Mouse (Mus musculus) neural tube, embryonic 13.5 days (tissue): ENCODE results near the gene Adm2. TPM values are rescaled to one million over a fixed set of nuclear protein-coding genes. Genes with fewer than 3 reads are reported as not detected.

ENCODE experiments used
- ATAC-seq: fragments of 200-750 bp; cut with Nextera tagmentation; 2 replicates; pipeline ENCODE4 v1.8.0; 2017; ENCODE audit warnings: low read depth, mild to moderate bottlenecking, moderate TSS enrichment, moderate library complexity
- H3K27ac ChIP-seq: fragments of 300-500 bp; sonication (generic); replicated peaks from 2 replicates; pipeline ENCODE4 v1.5.1; 2015; ENCODE audit warnings: moderate library complexity, mild to moderate bottlenecking, inconsistent platforms
- H3K27me3 ChIP-seq: fragments of 300-500 bp; sonication (generic); 2 replicates; pipeline ENCODE4 v1.6.1; 2015; ENCODE audit warnings: mild to moderate bottlenecking, inconsistent platforms
- H3K36me3 ChIP-seq: fragments of 300-500 bp; sonication (generic); 2 replicates; pipeline ENCODE4 v1.6.1; 2015; ENCODE audit warnings: mild to moderate bottlenecking, inconsistent platforms
- H3K4me1 ChIP-seq: fragments of 300-500 bp; sonication (generic); replicated peaks from 2 replicates; pipeline ENCODE4 v1.6.1; 2015; ENCODE audit warnings: inconsistent platforms
- H3K4me2 ChIP-seq: fragments of 300-500 bp; sonication (generic); 2 replicates; pipeline ENCODE4 v1.6.1; 2015; ENCODE audit warnings: inconsistent platforms, mild to moderate bottlenecking, moderate library complexity
- H3K4me3 ChIP-seq: fragments of 300-500 bp; sonication (generic); 2 replicates; pipeline ENCODE4 v1.5.1; 2015; ENCODE audit warnings: mild to moderate bottlenecking, inconsistent platforms
- H3K9ac ChIP-seq: fragments of 300-500 bp; sonication (generic); 2 replicates; pipeline ENCODE4 v1.6.1; 2015; ENCODE audit warnings: moderate library complexity, mild to moderate bottlenecking, inconsistent platforms
- H3K9me3 ChIP-seq: fragments of 300-500 bp; sonication (generic); 2 replicates; pipeline ENCODE4 v1.6.1; 2016; ENCODE audit warnings: inconsistent platforms
- WGBS: fragments of 180-500 bp; shearing (Covaris S2); methylation state at CpG from one replicate; pipeline ENCODE4 v1.1.7; 2015; 5-methylcytosine and 5-hydroxymethylcytosine counted together
- polyA plus RNA-seq: library from polyadenylated mRNA; unstranded; fragments of >200 nt; fragmentation: Nextera tagmentation; extraction: Ambion mirVana; gene quantifications from 2 replicates; pipeline ENCODE4 v1.2.1, GENCODE M21; 2015

Adm2 gene
- polyA plus RNA-seq, 1 experiment from 2014 or later: not detected

- WGBS: 75% methylated on average over 2 of the region's 2 CpGs
- H3K27ac ChIP-seq: no peak overlapping the region
- no peak overlapping the region for H3K9ac ChIP-seq
- H3K4me1 ChIP-seq: no peaks in the 10 kb centered on the region
- no peaks in the 10 kb centered on the region for H3K9me3 ChIP-seq
- no peak for ATAC-seq
- no peak overlapping the region for H3K4me2 ChIP-seq
- no peaks in the 10 kb centered on the region for H3K27me3 ChIP-seq
- no peak overlapping the region for H3K4me3 ChIP-seq
- H3K36me3 ChIP-seq: peaks cover 100% of the 10 kb centered on the region
Observed at GRCm38 (mm10) chr15:89292795-89293194, 29.7 kb upstream of the Adm2 start.

GRCm38 (mm10) chr15:89293778-89294177 lies 28.7 kb upstream of the Adm2 start:
- ATAC-seq: no peak
- Histone ChIP-seq H3K9ac (no peak overlapping the region), H3K4me1 (no peaks in the 10 kb centered on the region), H3K27ac (no peak overlapping the region), H3K36me3 (peaks cover 97% of the 10 kb centered on the region), H3K4me3 (no peak overlapping the region), H3K9me3 (no peaks in the 10 kb centered on the region), H3K4me2 (no peak overlapping the region), H3K27me3 (no peaks in the 10 kb centered on the region)
- 95% methylated on average over 10 of the region's 10 CpGs for WGBS

- Histone ChIP-seq H3K4me2 (no peak overlapping the region), H3K4me3 (no peak overlapping the region), H3K9ac (no peak overlapping the region), H3K4me1 (no peaks in the 10 kb centered on the region), H3K9me3 (no peaks in the 10 kb centered on the region), H3K27me3 (no peaks in the 10 kb centered on the region), H3K27ac (no peak overlapping the region), H3K36me3 (peaks cover 95% of the 10 kb centered on the region)
- ATAC-seq: no peak
- 93% methylated on average over 8 of the region's 8 CpGs for WGBS
Observed at GRCm38 (mm10) chr15:89295580-89296165, 26.8 kb upstream of the Adm2 start.

- 79% methylated on average over 1 of the region's 1 CpGs for WGBS
Observed at GRCm38 (mm10) chr15:89296465-89296864, 26.1 kb upstream of the Adm2 start.

GRCm38 (mm10) chr15:89297695-89298094 lies 24.8 kb upstream of the Adm2 start:
- H3K36me3 ChIP-seq: peaks cover 95% of the 10 kb centered on the region
- no peaks in the 10 kb centered on the region for H3K27me3 ChIP-seq
- H3K4me2 ChIP-seq: no peak overlapping the region
- no peak overlapping the region for H3K9ac ChIP-seq
- 84% methylated on average over 2 of the region's 2 CpGs for WGBS
- no peaks in the 10 kb centered on the region for H3K9me3 ChIP-seq
- no peak for ATAC-seq
- no peaks in the 10 kb centered on the region for H3K4me1 ChIP-seq
- H3K27ac ChIP-seq: no peak overlapping the region
- no peak overlapping the region for H3K4me3 ChIP-seq

More at GRCm38 (mm10) chr15:89296465-89296864, 26.1 kb upstream of the Adm2 start:
- no peak for ATAC-seq
- H3K4me2 ChIP-seq: no peak overlapping the region
- no peak overlapping the region for H3K27ac ChIP-seq
- H3K9me3 ChIP-seq: no peaks in the 10 kb centered on the region
- H3K36me3 ChIP-seq: peaks cover 95% of the 10 kb centered on the region
- H3K9ac ChIP-seq: no peak overlapping the region
- H3K4me1 ChIP-seq: no peaks in the 10 kb centered on the region
- H3K4me3 ChIP-seq: no peak overlapping the region
- no peaks in the 10 kb centered on the region for H3K27me3 ChIP-seq

GRCm38 (mm10) chr15:89300180-89300579 lies 22.3 kb upstream of the Adm2 start:
- H3K4me2 ChIP-seq: no peak overlapping the region
- H3K36me3 ChIP-seq: peaks cover 95% of the 10 kb centered on the region
- whole genome bisulfite sequencing: 95% methylated on average over 13 of the region's 13 CpGs
- no peaks in the 10 kb centered on the region for H3K9me3 ChIP-seq
- no peak for ATAC-seq
- H3K4me3 ChIP-seq: no peak overlapping the region
- no peaks in the 10 kb centered on the region for H3K4me1 ChIP-seq
- H3K27ac ChIP-seq: no peak overlapping the region
- H3K9ac ChIP-seq: no peak overlapping the region
- no peaks in the 10 kb centered on the region for H3K27me3 ChIP-seq

- no peaks in the 10 kb centered on the region for H3K27me3 ChIP-seq
- ATAC-seq: no peak
- H3K9me3 ChIP-seq: no peaks in the 10 kb centered on the region
- H3K4me3 ChIP-seq: no peak overlapping the region
- 96% methylated on average over 8 of the region's 8 CpGs for WGBS
- no peak overlapping the region for H3K27ac ChIP-seq
- H3K36me3 ChIP-seq: peaks cover 95% of the 10 kb centered on the region
- no peak overlapping the region for H3K9ac ChIP-seq
- H3K4me1 ChIP-seq: no peaks in the 10 kb centered on the region
- no peak overlapping the region for H3K4me2 ChIP-seq
Observed at GRCm38 (mm10) chr15:89300600-89300999, 21.9 kb upstream of the Adm2 start.

- no peak for ATAC-seq
- no peak overlapping the region for H3K27ac ChIP-seq
- H3K36me3 ChIP-seq: peaks cover 65% of the 10 kb centered on the region
- WGBS: 64% methylated on average over 1 of the region's 1 CpGs
- H3K4me2 ChIP-seq: no peak overlapping the region
- H3K4me1 ChIP-seq: peaks cover 27% of the 10 kb centered on the region
- H3K27me3 ChIP-seq: no peaks in the 10 kb centered on the region
- no peaks in the 10 kb centered on the region for H3K9me3 ChIP-seq
- no peak overlapping the region for H3K9ac ChIP-seq
- H3K4me3 ChIP-seq: no peak overlapping the region
Observed at GRCm38 (mm10) chr15:89305966-89306365, 16.6 kb upstream of the Adm2 start.

- Histone ChIP-seq H3K9ac (no peak overlapping the region), H3K4me2 (no peak overlapping the region), H3K27me3 (no peaks in the 10 kb centered on the region), H3K27ac (no peak overlapping the region), H3K4me3 (no peak overlapping the region), H3K36me3 (peaks cover 50% of the 10 kb centered on the region), H3K9me3 (no peaks in the 10 kb centered on the region), H3K4me1 (peaks cover 42% of the 10 kb centered on the region)
- WGBS: 89% methylated on average over 13 of the region's 13 CpGs
- ATAC-seq: no peak
Observed at GRCm38 (mm10) chr15:89307461-89307860, 15.1 kb upstream of the Adm2 start.

GRCm38 (mm10) chr15:89308406-89309139 lies 13.9 kb upstream of the Adm2 start:
- ATAC-seq: no peak
- H3K4me1 ChIP-seq: peaks cover 53% of the 10 kb centered on the region
- 94% methylated on average over 7 of the region's 7 CpGs for WGBS
- H3K9ac ChIP-seq: no peak overlapping the region
- H3K27ac ChIP-seq: no peak overlapping the region
- peaks cover 39% of the 10 kb centered on the region for H3K36me3 ChIP-seq
- no peak overlapping the region for H3K4me3 ChIP-seq
- no peaks in the 10 kb centered on the region for H3K9me3 ChIP-seq
- no peaks in the 10 kb centered on the region for H3K27me3 ChIP-seq
- no peak overlapping the region for H3K4me2 ChIP-seq

GRCm38 (mm10) chr15:89309962-89310498 lies 12.5 kb upstream of the Adm2 start:
- WGBS: 53% methylated on average over 6 of the region's 6 CpGs
- no peak overlapping the region for H3K4me2 ChIP-seq
- peaks cover 64% of the 10 kb centered on the region for H3K4me1 ChIP-seq
- peaks cover 24% of the 10 kb centered on the region for H3K36me3 ChIP-seq
- H3K27me3 ChIP-seq: no peaks in the 10 kb centered on the region
- H3K27ac ChIP-seq: no peak overlapping the region
- no peak for ATAC-seq
- 0 out of 2 replicates have a peak overlapping the region, but pooled peaks have one; percentile 12 for H3K9ac ChIP-seq
- no peak overlapping the region for H3K4me3 ChIP-seq
- no peaks in the 10 kb centered on the region for H3K9me3 ChIP-seq

GRCm38 (mm10) chr15:89313359-89313758 lies 9.2 kb upstream of the Adm2 start:
- Histone ChIP-seq H3K4me3 (0 out of 2 replicates have a peak overlapping the region, but pooled peaks have one; percentile 98), H3K9ac (peak overlapping the region; percentile 90; the same call in 1 of the 2 replicates), H3K9me3 (no peaks in the 10 kb centered on the region), H3K36me3 (no peaks in the 10 kb centered on the region), H3K4me1 (peaks cover 67% of the 10 kb centered on the region), H3K27me3 (no peaks in the 10 kb centered on the region), H3K27ac (no peak overlapping the region), H3K4me2 (peak overlapping the region; percentile 94)
- 88% methylated on average over 4 of the region's 4 CpGs for WGBS
- no peak for ATAC-seq
